Mouse (Mus musculus) embryonic facial prominence, embryonic 11.5 days (tissue): ENCODE data around the gene Yy1. TPM values are rescaled to one million over a fixed set of nuclear protein-coding genes. Genes with fewer than 3 reads are reported as not detected.

ENCODE experiments used
- ATAC-seq: fragments of 200-750 bp; cut with Nextera tagmentation; replicated peaks from 2 replicates; pipeline ENCODE4 v1.8.0; 2017; ENCODE audit warnings: low read depth; ENCODE audit not compliant: insufficient number of reproducible peaks, low FRiP score, low TSS enrichment
- DNase-seq: peaks from one replicate; pipeline ENCODE4 v3.0.0-alpha.2; 2015; ENCODE audit warnings: low spot score
- H3K27ac ChIP-seq: fragments of 300-500 bp; sonication (generic); replicated peaks from 2 replicates; pipeline ENCODE4 v1.5.1; 2014; ENCODE audit warnings: mild to moderate bottlenecking, low read depth, low read length, control low read depth
- H3K27me3 ChIP-seq: fragments of 300-500 bp; sonication (generic); 2 replicates; pipeline ENCODE4 v1.6.1; 2014; ENCODE audit warnings: mild to moderate bottlenecking, low read length, moderate library complexity, mixed read lengths; ENCODE audit not compliant: control insufficient read depth, insufficient read depth
- H3K36me3 ChIP-seq: fragments of 300-500 bp; sonication (generic); replicated peaks from 2 replicates; pipeline ENCODE4 v1.6.1; 2014; ENCODE audit warnings: low read depth, mild to moderate bottlenecking, low read length, moderate library complexity, mixed read lengths; ENCODE audit not compliant: control insufficient read depth, insufficient read depth
- H3K4me1 ChIP-seq: fragments of 300-500 bp; sonication (generic); 2 replicates; pipeline ENCODE4 v1.6.1; 2014; ENCODE audit warnings: low read length, mixed read lengths; ENCODE audit not compliant: control insufficient read depth, insufficient read depth
- H3K4me2 ChIP-seq: fragments of 300-500 bp; sonication (generic); 2 replicates; pipeline ENCODE4 v1.6.1; 2014; ENCODE audit warnings: low read depth, mild to moderate bottlenecking, control low read depth, low read length, moderate library complexity
- H3K4me3 ChIP-seq: fragments of 300-500 bp; sonication (generic); 2 replicates; pipeline ENCODE4 v1.5.1; 2014; ENCODE audit warnings: low read depth, low read length, control low read depth
- H3K9ac ChIP-seq: fragments of 300-500 bp; sonication (generic); replicated peaks from 2 replicates; pipeline ENCODE4 v1.6.1; 2014; ENCODE audit warnings: mild to moderate bottlenecking, control low read depth, low read length
- H3K9me3 ChIP-seq: fragments of 300-500 bp; sonication (generic); replicated peaks from 2 replicates; pipeline ENCODE4 v1.6.1; 2016; ENCODE audit warnings: mild to moderate bottlenecking, low read length, inconsistent platforms, mixed read lengths; ENCODE audit not compliant: control insufficient read depth
- WGBS: fragments of 180-500 bp; shearing (Covaris S2); extraction: QIAGEN DNeasy Blood & Tissue Kit; methylation state at CpG from one replicate; pipeline ENCODE4 v1.1.7; 2014; 5-methylcytosine and 5-hydroxymethylcytosine counted together
- polyA plus RNA-seq: library from polyadenylated mRNA; unstranded; fragments of >200 nt; fragmentation: Nextera tagmentation; extraction: Ambion mirVana; gene quantifications from 2 replicates; pipeline ENCODE4 v1.2.1, GENCODE M21; 2014

Gene Yy1
- polyA plus RNA-seq, 1 experiment from 2014 or later = 19.3 TPM

- Histone ChIP-seq H3K4me3 (no peak overlapping the region), H3K27ac (no peak overlapping the region), H3K27me3 (no peaks in the 10 kb centered on the region), H3K9ac (no peak overlapping the region), H3K4me1 (no peaks in the 10 kb centered on the region), H3K4me2 (no peak overlapping the region), H3K9me3 (no peaks in the 10 kb centered on the region), H3K36me3 (no peaks in the 10 kb centered on the region)
- DNase-seq = no peak
- 59% methylated on average over 9 of the region's 9 CpGs for WGBS
- ATAC-seq = no peak
These were observed 29.5 kb upstream of the Yy1 start for GRCm38 (mm10) chr12:108763057-108763796.

- Histone ChIP-seq H3K4me1 (no peaks in the 10 kb centered on the region), H3K36me3 (no peaks in the 10 kb centered on the region), H3K4me2 (no peak overlapping the region; the same call in 1 of the 2 replicates), H3K4me3 (no peak overlapping the region), H3K9ac (no peak overlapping the region), H3K27me3 (no peaks in the 10 kb centered on the region), H3K9me3 (no peaks in the 10 kb centered on the region), H3K27ac (no peak overlapping the region)
- 74% methylated on average over 22 of the region's 22 CpGs for WGBS
- ATAC-seq (no peak), DNase-seq (no peak)
These were observed 27.7 kb upstream of the Yy1 start for GRCm38 (mm10) chr12:108764917-108765678.

GRCm38 (mm10) chr12:108765751-108766221, 27.0 kb upstream of the Yy1 start:
- WGBS = 22% methylated on average over 14 of the region's 14 CpGs
- ATAC-seq = no peak
- H3K36me3 ChIP-seq = no peaks in the 10 kb centered on the region
- H3K4me1 ChIP-seq = no peaks in the 10 kb centered on the region
- H3K27ac ChIP-seq = no peak overlapping the region
- H3K9me3 ChIP-seq = no peaks in the 10 kb centered on the region
- peak; percentile 50 for DNase-seq
- H3K4me2 ChIP-seq = peak overlapping the region; percentile 29
- H3K27me3 ChIP-seq = no peaks in the 10 kb centered on the region
- H3K4me3 ChIP-seq = 0 out of 2 replicates have a peak overlapping the region, but pooled peaks have one; percentile 2
- peak overlapping the region; percentile 22; the same call in 1 of the 2 replicates for H3K9ac ChIP-seq

- peak overlapping the region; percentile 29; the same call in 1 of the 2 replicates for H3K4me2 ChIP-seq
- ATAC-seq (no peak), DNase-seq (no peak)
- peak overlapping the region; percentile 22; the same call in 1 of the 2 replicates for H3K9ac ChIP-seq
- H3K27me3 ChIP-seq = no peaks in the 10 kb centered on the region
- H3K4me1 ChIP-seq = no peaks in the 10 kb centered on the region
- no peaks in the 10 kb centered on the region for H3K9me3 ChIP-seq
- H3K27ac ChIP-seq = no peak overlapping the region
- WGBS = 70% methylated on average over 10 of the region's 10 CpGs
- no peaks in the 10 kb centered on the region for H3K36me3 ChIP-seq
- H3K4me3 ChIP-seq = no peak overlapping the region
These were observed 26.5 kb upstream of the Yy1 start for GRCm38 (mm10) chr12:108766316-108766715.

GRCm38 (mm10) chr12:108766866-108767265, 25.9 kb upstream of the Yy1 start:
- DNase-seq = no peak
- Histone ChIP-seq H3K27ac (no peak overlapping the region), H3K4me3 (no peak overlapping the region), H3K9me3 (no peaks in the 10 kb centered on the region), H3K9ac (no peak overlapping the region), H3K27me3 (no peaks in the 10 kb centered on the region), H3K36me3 (no peaks in the 10 kb centered on the region), H3K4me1 (no peaks in the 10 kb centered on the region), H3K4me2 (no peak overlapping the region)
- WGBS = 71% methylated on average over 7 of the region's 7 CpGs
- ATAC-seq = no peak

- DNase-seq = no peak
- Histone ChIP-seq H3K4me2 (no peak overlapping the region), H3K4me3 (no peak overlapping the region), H3K4me1 (no peaks in the 10 kb centered on the region), H3K36me3 (no peaks in the 10 kb centered on the region), H3K9ac (no peak overlapping the region), H3K9me3 (no peaks in the 10 kb centered on the region), H3K27me3 (no peaks in the 10 kb centered on the region), H3K27ac (no peak overlapping the region)
- WGBS = 83% methylated on average over 11 of the region's 11 CpGs
- no peak for ATAC-seq
These were observed 24.4 kb upstream of the Yy1 start for GRCm38 (mm10) chr12:108768196-108768854.

DNA sequence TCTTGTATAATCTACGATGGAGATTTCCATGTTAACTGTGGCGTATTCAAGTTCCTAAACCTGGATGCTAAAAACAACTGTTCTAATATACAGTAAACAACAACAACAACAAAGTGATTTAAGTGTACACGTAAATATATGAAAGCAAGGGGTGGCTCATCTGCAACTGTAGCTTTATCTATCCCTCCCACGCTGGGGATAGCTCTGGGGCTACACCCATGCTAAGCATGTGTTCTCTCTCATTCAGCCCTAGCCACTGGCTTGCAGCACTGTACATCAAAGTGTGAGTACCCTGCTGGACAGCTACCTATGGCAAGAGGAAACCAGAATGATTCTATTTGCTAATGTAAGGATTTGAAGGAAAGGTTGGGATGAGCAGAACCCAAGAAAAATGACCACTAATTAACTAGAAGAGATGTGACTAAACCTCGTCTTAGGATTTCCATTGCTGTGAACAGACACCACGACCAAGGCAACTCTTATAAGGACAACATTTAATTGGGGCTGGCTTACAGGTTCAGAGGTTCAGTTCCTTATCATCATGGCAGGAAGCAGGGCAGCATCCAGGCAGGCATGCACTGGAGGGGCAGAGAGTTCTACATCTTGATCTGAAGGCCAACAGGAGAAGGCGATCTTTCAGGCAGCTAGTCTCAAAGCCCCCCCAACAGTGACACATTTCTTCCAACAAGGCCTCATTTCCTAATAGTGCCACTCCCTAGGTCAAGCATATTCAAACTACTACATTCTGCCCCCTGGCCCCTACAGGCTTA, 12.5 kb upstream of the Yy1 start:
- 93% methylated on average over 7 of the region's 7 CpGs for WGBS
- no peak for DNase-seq
- no peak for ATAC-seq

More for the DNA sequence above, 12.5 kb upstream of the Yy1 start:
- Histone ChIP-seq H3K4me1 (no peaks in the 10 kb centered on the region), H3K27me3 (no peaks in the 10 kb centered on the region), H3K9ac (no peak overlapping the region), H3K4me2 (no peak overlapping the region), H3K9me3 (no peaks in the 10 kb centered on the region), H3K27ac (no peak overlapping the region), H3K4me3 (no peak overlapping the region), H3K36me3 (peaks cover 3% of the 10 kb centered on the region; the same call in 1 of the 2 replicates)
